Mouse (Mus musculus) cerebellum, adult 2 months (tissue): ENCODE data around the gene Lrfn5.

Experiments
- CTCF ChIP-seq: fragments of 200-500 bp; IDR thresholded peaks from 2 replicates; pipeline ENCODE4 v1.5.1; 2011; ENCODE audit warnings: low read depth, mild to moderate bottlenecking, control low read depth, low read length, moderate library complexity, borderline replicate concordance; ENCODE audit not compliant: insufficient read depth
- POLR2A ChIP-seq: fragments of 200-500 bp; IDR thresholded peaks from 2 replicates; pipeline ENCODE4 v1.6.1; 2011; ENCODE audit warnings: low read length, control low read depth, borderline replicate concordance; ENCODE audit not compliant: insufficient read depth

DNA sequence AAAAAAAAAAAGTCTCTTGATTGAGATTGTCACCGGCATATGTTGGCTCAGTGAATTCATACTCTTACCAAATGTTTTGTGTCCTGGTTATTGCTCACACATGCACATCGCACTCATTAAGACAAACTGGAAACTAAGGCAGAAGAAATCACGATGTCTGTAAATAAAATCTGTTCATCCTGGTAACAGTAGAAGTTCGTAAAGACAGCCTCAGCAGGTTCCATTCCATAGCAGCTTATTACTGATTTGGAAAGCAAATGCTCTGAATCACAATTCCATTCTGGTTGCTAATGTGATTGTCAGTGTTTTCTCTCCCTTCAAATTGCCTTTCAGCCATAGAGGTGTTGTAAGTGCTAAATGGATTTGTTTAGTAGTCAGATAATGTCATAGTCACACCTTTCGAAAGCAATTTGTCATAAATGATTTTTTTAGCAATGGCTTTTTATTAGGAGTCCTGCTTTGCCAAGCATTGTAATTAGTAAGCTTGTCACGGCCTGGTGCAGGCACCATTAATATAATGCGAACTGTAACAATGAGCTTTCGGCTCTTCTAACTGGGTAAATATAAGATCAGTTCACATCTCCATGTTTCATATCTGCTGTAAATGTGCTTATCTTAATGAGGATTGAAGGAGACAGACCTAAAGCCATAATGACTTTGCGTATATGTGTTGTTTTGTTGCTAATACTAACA is 319.8 kb downstream of the Lrfn5 start:
- TF ChIP-seq CTCF = no peak
- TF ChIP-seq POLR2A = no peak
